Mouse (Mus musculus) ES-E14 (cell line): ENCODE measurements at regions not wholly inside any gene's neighbourhood (a gene's known extent, or its start where the extent isn't known, plus 50 kb on each side); places are given as distances from the start of the nearest gene placed in this dataset.

Source experiments
- DNase-seq: peaks from one replicate; pipeline ENCODE4 v3.0.0-alpha.2; 2013; ENCODE audit warnings: low read depth, low spot score
- H3K27ac ChIP-seq: 2 replicates; pipeline ENCODE4 v1.5.1; 2012; ENCODE audit warnings: low read depth, mild to moderate bottlenecking, low read length, moderate library complexity, mixed read lengths; ENCODE audit not compliant: poor library complexity, insufficient read depth, severe bottlenecking
- H3K36me3 ChIP-seq: 2 replicates; pipeline ENCODE4 v1.6.1; 2012; ENCODE audit warnings: mild to moderate bottlenecking, low read length, moderate library complexity, mixed read lengths; ENCODE audit not compliant: control insufficient read depth, poor library complexity, insufficient read depth, severe bottlenecking
- H3K4me1 ChIP-seq, 2 experiments: fragments of 150-350 bp in 1 of 2; sonication (generic) in 1 of 2; 2 replicates each; pipeline ENCODE4 v1.6.1; 2012; ENCODE audit warnings: low read length in 2 of 2, mild to moderate bottlenecking in 1 of 2, mixed read lengths in 1 of 2; ENCODE audit not compliant: control insufficient read depth in 2 of 2, insufficient read depth in 2 of 2, poor library complexity in 1 of 2
- H3K4me3 ChIP-seq, 2 experiments: fragments of 150-350 bp in 1 of 2; sonication (generic) in 1 of 2; 2 replicates each; pipeline ENCODE4 v1.5.1; 2012; ENCODE audit warnings: low read length in 2 of 2, low read depth in 1 of 2, mild to moderate bottlenecking in 1 of 2, mixed read lengths in 1 of 2; ENCODE audit not compliant: insufficient read depth in 1 of 2, poor library complexity in 1 of 2, severe bottlenecking in 1 of 2
- H3K9ac ChIP-seq: 2 replicates; pipeline ENCODE4 v1.6.1; 2012; ENCODE audit warnings: low read depth, mild to moderate bottlenecking, low read length, mixed read lengths; ENCODE audit not compliant: poor library complexity, insufficient read depth, severe bottlenecking
- H3K9me3 ChIP-seq: fragments of 150-350 bp; sonication (generic); 2 replicates; pipeline ENCODE4 v1.6.1; 2012; ENCODE audit warnings: low read depth, mild to moderate bottlenecking, low read length; ENCODE audit not compliant: control insufficient read depth, insufficient read depth
- CHD2 ChIP-seq: IDR thresholded peaks from 2 replicates; pipeline ENCODE4 v1.6.1; 2014; ENCODE audit warnings: mild to moderate bottlenecking, low read depth, low read length, inconsistent platforms
- HCFC1 ChIP-seq: IDR thresholded peaks from 2 replicates; pipeline ENCODE4 v1.6.1; 2012; ENCODE audit warnings: low read length, inconsistent platforms, borderline replicate concordance; ENCODE audit not compliant: insufficient read depth
- MAFK ChIP-seq: IDR thresholded peaks from 2 replicates; pipeline ENCODE4 v1.6.1; 2014; ENCODE audit warnings: mild to moderate bottlenecking, low read depth, low read length, inconsistent platforms; ENCODE audit not compliant: insufficient read depth
- ZC3H11A ChIP-seq: IDR thresholded peaks from 2 replicates; pipeline ENCODE4 v1.6.1; 2012; ENCODE audit warnings: low read depth, mild to moderate bottlenecking, inconsistent platforms, low read length, borderline replicate concordance
- ZNF384 ChIP-seq: IDR thresholded peaks from 2 replicates; pipeline ENCODE4 v1.6.1; 2012; ENCODE audit warnings: low read depth, low read length, inconsistent platforms
- in situ Hi-C, 2 experiments: fragments of 600-800 bp; cut with MboI; formaldehyde crosslinking; loops; one replicate each; pipeline ENCODE4 v1.15.1; 2025; ENCODE audit warnings: low sequenced_read_pairs in 2 of 2, inconsistent platforms in 1 of 2; ENCODE audit not compliant: unreplicated experiment in 2 of 2

- Histone ChIP-seq H3K27ac (no peak overlapping the region), H3K9me3 (no peaks in the 10 kb centered on the region), H3K36me3 (no peaks in the 10 kb centered on the region), H3K4me3 (no peak overlapping the region), H3K9ac (no peak overlapping the region), H3K4me1 (no peaks in the 10 kb centered on the region)
- DNase-seq = peak; percentile 27
- TF ChIP-seq MAFK = no peak
- no peak for TF ChIP-seq HCFC1
- 0 out of 2 replicates have a peak, but pooled peaks have one; percentile 52 for TF ChIP-seq ZNF384
- TF ChIP-seq ZC3H11A = peak; percentile 74; the same call in 1 of the 2 replicates
- TF ChIP-seq CHD2 = no peak
- in situ Hi-C loops = loop anchor here in 1 of 2 experiments (25.0 kb wide), 1 partner anchor 686 kb away; no protein-coding TSS in a partner anchor
Measured at GRCm38 (mm10) chr17:68176611-68177165, 96.9 kb upstream of the L3mbtl4 start.

- no peaks in the 10 kb centered on the region for H3K9me3 ChIP-seq
- H3K4me3 ChIP-seq = no peak overlapping the region
- H3K27ac ChIP-seq = no peak overlapping the region
- DNase-seq = peak; percentile 35
- no peaks in the 10 kb centered on the region for H3K36me3 ChIP-seq
- in situ Hi-C loops = loop anchor here in 1 of 2 experiments (25.0 kb wide), 1 partner anchor 684 kb away; no protein-coding TSS in a partner anchor
- H3K9ac ChIP-seq = no peak overlapping the region
- TF ChIP-seq CHD2 (no peak), HCFC1 (no peak), ZC3H11A (no peak), ZNF384 (no peak), MAFK (no peak)
- H3K4me1 ChIP-seq = no peaks in the 10 kb centered on the region
Measured at GRCm38 (mm10) chr17:68177835-68178234, 95.8 kb upstream of the L3mbtl4 start.

DNA sequence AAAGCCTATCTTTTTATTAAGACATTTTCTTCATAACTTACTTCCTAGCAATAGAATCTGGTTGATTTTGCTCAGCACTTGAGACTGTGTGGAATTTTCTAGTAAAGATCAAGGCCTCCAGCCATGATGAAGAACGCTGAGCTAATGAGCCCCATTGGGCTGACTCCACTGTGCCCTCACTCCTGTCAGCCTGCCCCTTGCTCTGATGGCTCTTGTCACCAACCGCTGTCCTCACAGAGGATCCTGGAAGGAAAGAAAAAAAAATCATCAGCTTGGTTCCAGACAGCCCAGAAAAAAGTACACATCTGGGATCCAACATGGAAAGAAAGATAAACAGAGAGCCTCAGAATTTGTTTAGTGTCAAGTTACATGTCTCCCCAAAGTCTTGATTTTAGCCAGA, 88.2 kb upstream of the L3mbtl4 start:
- H3K9me3 ChIP-seq = no peaks in the 10 kb centered on the region
- TF ChIP-seq ZNF384 (no peak), HCFC1 (no peak), CHD2 (no peak), MAFK (no peak), ZC3H11A (no peak)
- no peak overlapping the region for H3K4me3 ChIP-seq
- no peak for DNase-seq
- no peak overlapping the region for H3K27ac ChIP-seq
- H3K36me3 ChIP-seq = no peaks in the 10 kb centered on the region
- no peak overlapping the region for H3K9ac ChIP-seq
- in situ Hi-C loops = loop anchor here in 1 of 2 experiments (25.0 kb wide), 1 partner anchor 677 kb away; no protein-coding TSS in a partner anchor
- H3K4me1 ChIP-seq = no peaks in the 10 kb centered on the region

DNA sequence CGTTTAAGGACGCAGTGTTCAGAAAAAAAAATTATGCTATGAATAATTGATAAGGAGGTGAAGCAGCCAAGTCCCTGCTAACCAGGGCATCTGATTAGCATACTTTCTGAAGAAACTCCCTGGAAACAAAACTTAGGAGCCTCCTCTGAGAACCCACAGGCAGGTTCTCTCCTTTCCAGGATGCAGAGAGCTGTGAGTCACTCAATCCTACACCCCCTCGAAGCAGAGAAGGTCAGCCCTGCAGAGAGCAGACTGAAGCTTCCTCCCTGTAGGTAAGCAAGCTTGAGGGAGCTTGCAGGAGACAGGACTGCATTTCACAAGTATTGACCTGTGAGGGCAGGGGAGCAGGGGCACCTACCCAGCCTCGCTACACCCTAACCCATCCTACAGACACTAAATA, 83.7 kb upstream of the L3mbtl4 start:
- no peak for TF ChIP-seq MAFK
- no peak for TF ChIP-seq ZNF384
- Histone ChIP-seq H3K9me3 (no peaks in the 10 kb centered on the region), H3K4me1 (no peaks in the 10 kb centered on the region), H3K4me3 (no peak overlapping the region), H3K36me3 (no peaks in the 10 kb centered on the region), H3K27ac (no peak overlapping the region), H3K9ac (no peak overlapping the region)
- no peak for DNase-seq
- in situ Hi-C loops = loop anchor here in 1 of 2 experiments (25.0 kb wide), 1 partner anchor 672 kb away; no protein-coding TSS in a partner anchor

GRCm38 (mm10) chr17:68205545-68205944, 68.1 kb upstream of the L3mbtl4 start:
- in situ Hi-C loops = no loop called here
- Histone ChIP-seq H3K9me3 (no peaks in the 10 kb centered on the region), H3K4me1 (no peaks in the 10 kb centered on the region), H3K4me3 (no peak overlapping the region), H3K36me3 (no peaks in the 10 kb centered on the region), H3K9ac (no peak overlapping the region), H3K27ac (no peak overlapping the region)
- TF ChIP-seq MAFK = no peak
- TF ChIP-seq ZNF384 = no peak
- no peak for TF ChIP-seq HCFC1
- no peak for TF ChIP-seq ZC3H11A
- no peak for DNase-seq
